Mouse (Mus musculus) midbrain, embryonic 14.5 days (tissue): Measurements from ENCODE around the gene Fstl5. TPM values are rescaled to one million over a fixed set of nuclear protein-coding genes. Genes with fewer than 3 reads are reported as not detected.

ENCODE experiments used
- ATAC-seq: fragments of 200-750 bp; cut with Nextera tagmentation; 2 replicates; pipeline ENCODE4 v1.8.0; 2017; ENCODE audit warnings: moderate number of reproducible peaks, moderate library complexity; ENCODE audit not compliant: low FRiP score, low TSS enrichment
- DNase-seq: peaks from one replicate; pipeline ENCODE4 v3.0.0-alpha.2; 2015
- H3K27ac ChIP-seq: fragments of 300-500 bp; sonication (generic); replicated peaks from 2 replicates; pipeline ENCODE4 v1.5.1; 2014; ENCODE audit warnings: mild to moderate bottlenecking, low read depth, low read length, moderate library complexity
- H3K27me3 ChIP-seq: fragments of 300-500 bp; sonication (generic); 2 replicates; pipeline ENCODE4 v1.6.1; 2014; ENCODE audit warnings: low read length, control low read depth, mixed read lengths; ENCODE audit not compliant: control insufficient read depth, insufficient read depth
- H3K36me3 ChIP-seq: fragments of 300-500 bp; sonication (generic); 2 replicates; pipeline ENCODE4 v1.6.1; 2014; ENCODE audit warnings: low read length, control low read depth; ENCODE audit not compliant: control insufficient read depth, insufficient read depth
- H3K4me1 ChIP-seq: fragments of 300-500 bp; sonication (generic); 2 replicates; pipeline ENCODE4 v1.6.1; 2014; ENCODE audit warnings: mild to moderate bottlenecking, antibody characterized with exemption, low read length, control low read depth; ENCODE audit not compliant: control insufficient read depth, insufficient read depth
- H3K4me2 ChIP-seq: fragments of 300-500 bp; sonication (generic); 2 replicates; pipeline ENCODE4 v1.6.1; 2014; ENCODE audit warnings: mild to moderate bottlenecking, low read length, moderate library complexity
- H3K4me3 ChIP-seq: fragments of 300-500 bp; sonication (generic); replicated peaks from 2 replicates; pipeline ENCODE4 v1.5.1; 2014; ENCODE audit warnings: low read depth, low read length
- H3K9ac ChIP-seq: fragments of 300-500 bp; sonication (generic); replicated peaks from 2 replicates; pipeline ENCODE4 v1.6.1; 2014; ENCODE audit warnings: mild to moderate bottlenecking, low read length, moderate library complexity
- H3K9me3 ChIP-seq: fragments of 300-500 bp; sonication (generic); 2 replicates; pipeline ENCODE4 v1.6.1; 2016; ENCODE audit warnings: low read length, control low read depth, mixed read lengths; ENCODE audit not compliant: control insufficient read depth
- WGBS: fragments of 180-500 bp; shearing (Covaris S2); extraction: QIAGEN DNeasy Blood & Tissue Kit; methylation state at CpG from one replicate; pipeline ENCODE4 v1.1.7; 2014; 5-methylcytosine and 5-hydroxymethylcytosine counted together
- polyA plus RNA-seq: library from polyadenylated mRNA; unstranded; fragments of >200 nt; fragmentation: Nextera tagmentation; extraction: Ambion mirVana; gene quantifications from 2 replicates; pipeline ENCODE4 v1.2.1, GENCODE M21; 2014

The Fstl5 gene
- polyA plus RNA-seq = 58.0 and 63.9 TPM in 2 replicates

GRCm38 (mm10) chr3:76074060-76074707 is at the start of gene Fstl5:
Gene Fstl5 (plus strand): TSS chr3:76074270.
- WGBS = under 1% methylated on average over 28 of the region's 28 CpGs
- H3K27me3 ChIP-seq = no peaks in the 10 kb centered on the region
- 0 out of 2 replicates have a peak, but pooled peaks cover 2% of the 10 kb centered on the region for H3K4me1 ChIP-seq
- H3K4me2 ChIP-seq = peak within 1 kb of the TSS; percentile 58
- H3K9ac ChIP-seq = peak within 1 kb of the TSS; percentile 56
- ATAC-seq (peak; percentile 91), DNase-seq (peak; percentile 93)
- H3K27ac ChIP-seq = peak within 1 kb of the TSS; percentile 63
- no peaks in the 10 kb centered on the region for H3K36me3 ChIP-seq
- peak within 1 kb of the TSS; percentile 54 for H3K4me3 ChIP-seq
- H3K9me3 ChIP-seq = no peaks in the 10 kb centered on the region

- no peak overlapping the region for H3K9ac ChIP-seq
- no peak for DNase-seq
Measured at GRCm38 (mm10) chr3:76025523-76025922, 48.5 kb upstream of the Fstl5 start.

GRCm38 (mm10) chr3:76051124-76051523 is 22.9 kb upstream of the Fstl5 start:
- H3K4me3 ChIP-seq = no peak overlapping the region
- H3K9me3 ChIP-seq = no peaks in the 10 kb centered on the region
- no peaks in the 10 kb centered on the region for H3K4me1 ChIP-seq
- ATAC-seq = no peak
- DNase-seq = no peak
- whole genome bisulfite sequencing = 86% methylated on average over 3 of the region's 3 CpGs
- no peaks in the 10 kb centered on the region for H3K36me3 ChIP-seq
- H3K27ac ChIP-seq = no peak overlapping the region
- no peak overlapping the region for H3K9ac ChIP-seq
- H3K4me2 ChIP-seq = no peak overlapping the region
- no peaks in the 10 kb centered on the region for H3K27me3 ChIP-seq

More at GRCm38 (mm10) chr3:76025523-76025922, 48.5 kb upstream of the Fstl5 start:
- ATAC-seq = no peak
- no peak overlapping the region for H3K27ac ChIP-seq
- H3K36me3 ChIP-seq = no peaks in the 10 kb centered on the region
- no peaks in the 10 kb centered on the region for H3K9me3 ChIP-seq
- H3K4me1 ChIP-seq = no peaks in the 10 kb centered on the region
- H3K4me2 ChIP-seq = no peak overlapping the region
- no peaks in the 10 kb centered on the region for H3K27me3 ChIP-seq
- H3K4me3 ChIP-seq = no peak overlapping the region

- WGBS = 83% methylated on average over 1 of the region's 1 CpGs
- Histone ChIP-seq H3K36me3 (no peaks in the 10 kb centered on the region), H3K27me3 (no peaks in the 10 kb centered on the region), H3K27ac (no peak overlapping the region), H3K4me1 (no peaks in the 10 kb centered on the region), H3K9me3 (no peaks in the 10 kb centered on the region), H3K9ac (no peak overlapping the region), H3K4me3 (no peak overlapping the region), H3K4me2 (no peak overlapping the region)
- DNase-seq (no peak), ATAC-seq (no peak)
Measured at GRCm38 (mm10) chr3:76061996-76062395, 12.1 kb upstream of the Fstl5 start.

GRCm38 (mm10) chr3:76067920-76068319 is 6.2 kb upstream of the Fstl5 start:
- no peak overlapping the region for H3K4me2 ChIP-seq
- ATAC-seq (peak; percentile 73), DNase-seq (peak; percentile 97)
- H3K4me1 ChIP-seq = no peaks in the 10 kb centered on the region
- no peaks in the 10 kb centered on the region for H3K36me3 ChIP-seq
- no peaks in the 10 kb centered on the region for H3K9me3 ChIP-seq
- H3K27me3 ChIP-seq = no peaks in the 10 kb centered on the region
- 3% methylated on average over 3 of the region's 3 CpGs for WGBS
- no peak overlapping the region for H3K27ac ChIP-seq
- H3K9ac ChIP-seq = no peak overlapping the region
- no peak overlapping the region for H3K4me3 ChIP-seq

- no peaks in the 10 kb centered on the region for H3K36me3 ChIP-seq
- no peaks in the 10 kb centered on the region for H3K27me3 ChIP-seq
- H3K4me3 ChIP-seq = no peak overlapping the region
- no peak overlapping the region for H3K27ac ChIP-seq
- peak; percentile 38; the same call in 1 of the 2 replicates for ATAC-seq
- no peak overlapping the region for H3K4me2 ChIP-seq
- 51% methylated on average over 7 of the region's 7 CpGs for WGBS
- H3K9ac ChIP-seq = no peak overlapping the region
- 0 out of 2 replicates have a peak, but pooled peaks cover 2% of the 10 kb centered on the region for H3K4me1 ChIP-seq
- H3K9me3 ChIP-seq = no peaks in the 10 kb centered on the region
- DNase-seq = peak; percentile 57
Measured at GRCm38 (mm10) chr3:76072826-76073225, 1.2 kb upstream of the Fstl5 start.

GRCm38 (mm10) chr3:76140445-76140844 is 66.4 kb downstream of the Fstl5 start:
- H3K4me2 ChIP-seq = no peak overlapping the region
- ATAC-seq = no peak
- 96% methylated on average over 1 of the region's 1 CpGs for WGBS
- no peaks in the 10 kb centered on the region for H3K9me3 ChIP-seq
- H3K36me3 ChIP-seq = no peaks in the 10 kb centered on the region
- no peak overlapping the region for H3K27ac ChIP-seq
- no peaks in the 10 kb centered on the region for H3K4me1 ChIP-seq
- H3K27me3 ChIP-seq = no peaks in the 10 kb centered on the region
- DNase-seq = no peak
- no peak overlapping the region for H3K4me3 ChIP-seq
- no peak overlapping the region for H3K9ac ChIP-seq

GRCm38 (mm10) chr3:76147846-76148245 is 73.8 kb downstream of the Fstl5 start:
- Histone ChIP-seq H3K27me3 (no peaks in the 10 kb centered on the region), H3K9ac (no peak overlapping the region), H3K27ac (no peak overlapping the region), H3K4me1 (no peaks in the 10 kb centered on the region), H3K36me3 (no peaks in the 10 kb centered on the region), H3K9me3 (no peaks in the 10 kb centered on the region), H3K4me3 (no peak overlapping the region), H3K4me2 (no peak overlapping the region)
- DNase-seq = no peak
- ATAC-seq = no peak
- WGBS = 91% methylated on average over 11 of the region's 11 CpGs

GRCm38 (mm10) chr3:76238834-76239233 is 164.8 kb downstream of the Fstl5 start:
- ATAC-seq = no peak
- Histone ChIP-seq H3K9ac (no peak overlapping the region), H3K4me1 (no peaks in the 10 kb centered on the region), H3K9me3 (no peaks in the 10 kb centered on the region), H3K36me3 (no peaks in the 10 kb centered on the region), H3K4me2 (no peak overlapping the region), H3K27me3 (no peaks in the 10 kb centered on the region), H3K27ac (no peak overlapping the region), H3K4me3 (no peak overlapping the region)
- WGBS = 87% methylated on average over 2 of the region's 2 CpGs
- DNase-seq = no peak
